ENCODE assay signal across 7 mouse cellular contexts in the genomic region with DNA sequence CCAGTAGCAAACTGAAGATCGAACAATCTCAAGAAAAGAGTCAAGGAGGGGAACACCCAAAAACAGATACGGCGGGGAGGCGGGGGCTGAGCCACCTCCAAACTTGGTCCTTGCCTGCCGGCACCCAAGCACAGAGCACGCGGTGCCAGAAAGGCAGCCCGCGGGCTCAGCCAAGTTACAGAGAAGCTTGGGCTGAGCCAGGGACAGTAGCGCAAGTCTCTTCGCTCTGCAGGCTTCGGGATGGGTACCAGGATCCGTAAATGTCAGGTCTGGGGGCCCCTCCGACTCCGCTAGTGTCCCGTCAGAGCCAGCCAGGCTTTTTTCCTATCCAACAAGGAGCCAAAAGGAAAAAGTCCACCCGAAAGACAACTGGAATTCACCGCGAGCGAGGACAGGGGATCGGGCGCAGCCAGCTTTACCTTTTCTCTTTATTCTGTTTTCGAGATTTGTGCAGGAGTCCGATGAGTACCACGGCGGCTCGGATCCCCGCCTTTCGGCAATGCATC.
DNase-seq lines count a peak whose midpoint lies in the region; ATAC-seq and TF ChIP-seq lines count a peak whose summit lies in the region.

No protein-coding gene starts in this region.

- ATAC-seq in lung, embryonic 14.5 days (ENCODE audit: insufficient read depth) = no peak
- no peak for ATAC-seq in liver, embryonic 14.5 days (ENCODE audit: insufficient read depth)

- H3K4me1 ChIP-seq in lung, embryonic 14.5 days (ENCODE audit: insufficient read depth) = 0 out of 2 replicates have a peak, but pooled peaks cover 6% of the 10 kb centered on the region
- H3K4me1 ChIP-seq in embryonic fibroblast, embryonic 13.5 days (ENCODE audit: control insufficient read depth, insufficient read depth, low read length) = no peaks in the 10 kb centered on the region
- peaks cover 0 to 5% of the 10 kb centered on the region in 2 experiments; a peak in 1 of 4 replicates for H3K4me1 ChIP-seq in liver, embryonic 14.5 days (replicated peaks; ENCODE audit: control insufficient read depth in 2 of 2, insufficient read depth in 2 of 2, low read length in 1 of 2)

- H3K4me3 ChIP-seq in lung, embryonic 14.5 days (ENCODE audit: low read depth, low read length) = peak overlapping the region; percentile 59
- H3K4me3 ChIP-seq in embryonic fibroblast, embryonic 13.5 days (ENCODE audit: insufficient read depth, low read length) = peak overlapping the region; percentile 68
- H3K4me3 ChIP-seq in liver, embryonic 14.5 days (ENCODE audit: insufficient read depth in 1 of 2, low read depth in 2 of 2, low read length in 2 of 2) = peak overlapping the region; percentile 39 to 57

- WGBS in lung, embryonic 14.5 days = 1% methylated on average over 29 of the region's 29 CpGs
- 2% methylated on average over 29 of the region's 29 CpGs for WGBS in liver, embryonic 14.5 days (ENCODE audit: insufficient replicate concordance)

- TF ChIP-seq EP300 in liver, embryonic 14.5 days (IDR thresholded peaks at IDR 0.05; ENCODE audit: low read depth) = no peak

- no peak overlapping the region; the same call in 1 of the 2 replicates for H3K27ac ChIP-seq in lung, embryonic 14.5 days (ENCODE audit: low read depth)
- peak overlapping the region; percentile 8 for H3K27ac ChIP-seq in embryonic fibroblast, embryonic 13.5 days (ENCODE audit: insufficient read depth, low read length)
- H3K27ac ChIP-seq in liver, embryonic 14.5 days = no peak overlapping the region

- TF ChIP-seq CTCF in lung, embryonic 14.5 days (IDR thresholded peaks at IDR 0.05; ENCODE audit: low read depth) = no peak
- no peak for TF ChIP-seq CTCF in embryonic fibroblast, embryonic 13.5 days (IDR thresholded peaks at IDR 0.05; ENCODE audit: borderline replicate concordance, insufficient read depth, low read length)
- no peak for TF ChIP-seq CTCF in liver, embryonic 14.5 days (IDR thresholded peaks at IDR 0.05; ENCODE audit: low read depth)

- H3K36me3 ChIP-seq in lung, embryonic 14.5 days (ENCODE audit: insufficient read depth) = no peaks in the 10 kb centered on the region
- H3K36me3 ChIP-seq in liver, embryonic 14.5 days (replicated peaks; ENCODE audit: control insufficient read depth, insufficient read depth, low read depth) = no peaks in the 10 kb centered on the region

- H3K9me3 ChIP-seq in lung, embryonic 14.5 days (ENCODE audit: low read depth, low read length) = no peaks in the 10 kb centered on the region
- H3K9me3 ChIP-seq in liver, embryonic 14.5 days (ENCODE audit: control insufficient read depth, low read length) = no peaks in the 10 kb centered on the region

- DNase-seq in lung, embryonic 14.5 days = peak; percentile 65
- no peak for DNase-seq in lung, adult 18-20 months
- DNase-seq in adipocyte (ENCODE audit: low spot score) = peak; percentile 38
- DNase-seq in heart, postnatal 4 days = peak; percentile 43
- DNase-seq in liver, embryonic 14.5 days (ENCODE audit: low read depth in 3 of 3, low spot score in 3 of 3) = no peak
- DNase-seq in right cerebral cortex, postnatal 4 days = peak; percentile 36

- peak overlapping the region; percentile 64 for H3K9ac ChIP-seq in lung, embryonic 14.5 days
- H3K9ac ChIP-seq in liver, embryonic 14.5 days (replicated peaks) = no peak overlapping the region

- H3K27me3 ChIP-seq in lung, embryonic 14.5 days (ENCODE audit: insufficient read depth, low read length) = peaks cover 28% of the 10 kb centered on the region
- H3K27me3 ChIP-seq in liver, embryonic 14.5 days (ENCODE audit: control insufficient read depth, insufficient read depth, low read length) = peaks cover 45% of the 10 kb centered on the region

- TF ChIP-seq POLR2A in embryonic fibroblast, embryonic 13.5 days (IDR thresholded peaks at IDR 0.05; ENCODE audit: low read depth, low read length) = no peak

- peak overlapping the region; percentile 90 for H3K4me2 ChIP-seq in lung, embryonic 14.5 days
- peak overlapping the region; percentile 68 for H3K4me2 ChIP-seq in liver, embryonic 14.5 days (ENCODE audit: low read depth)

Comparison
In these comparisons a context has a peak if more than half of its experiments do, and no peak if none do; other contexts are left out.
1. DNase-seq: peak in lung, embryonic 14.5 days (single experiment), adipocyte (single experiment), heart, postnatal 4 days (single experiment) and right cerebral cortex, postnatal 4 days (single experiment); none in lung, adult 18-20 months (0 of 2) and liver, embryonic 14.5 days (0 of 3).
2. Peak in every context shown above with its lines, with median percentiles within 50 percentile points of each other: H3K4me3 ChIP-seq.